Mouse (Mus musculus) spleen, adult 2 months (tissue): ENCODE results near the gene Pcbp3.

Source experiments
- CTCF ChIP-seq: fragments of 200-500 bp; IDR thresholded peaks from 2 replicates; pipeline ENCODE4 v1.5.1; 2011; ENCODE audit warnings: mild to moderate bottlenecking, inconsistent platforms; ENCODE audit not compliant: insufficient read depth, insufficient read length, insufficient replicate concordance; ENCODE audit errors: extremely low read depth
- POLR2A ChIP-seq: fragments of 200-500 bp; IDR thresholded peaks from 2 replicates; pipeline ENCODE4 v1.6.1; 2011; ENCODE audit warnings: low read depth, low read length, inconsistent platforms

DNA sequence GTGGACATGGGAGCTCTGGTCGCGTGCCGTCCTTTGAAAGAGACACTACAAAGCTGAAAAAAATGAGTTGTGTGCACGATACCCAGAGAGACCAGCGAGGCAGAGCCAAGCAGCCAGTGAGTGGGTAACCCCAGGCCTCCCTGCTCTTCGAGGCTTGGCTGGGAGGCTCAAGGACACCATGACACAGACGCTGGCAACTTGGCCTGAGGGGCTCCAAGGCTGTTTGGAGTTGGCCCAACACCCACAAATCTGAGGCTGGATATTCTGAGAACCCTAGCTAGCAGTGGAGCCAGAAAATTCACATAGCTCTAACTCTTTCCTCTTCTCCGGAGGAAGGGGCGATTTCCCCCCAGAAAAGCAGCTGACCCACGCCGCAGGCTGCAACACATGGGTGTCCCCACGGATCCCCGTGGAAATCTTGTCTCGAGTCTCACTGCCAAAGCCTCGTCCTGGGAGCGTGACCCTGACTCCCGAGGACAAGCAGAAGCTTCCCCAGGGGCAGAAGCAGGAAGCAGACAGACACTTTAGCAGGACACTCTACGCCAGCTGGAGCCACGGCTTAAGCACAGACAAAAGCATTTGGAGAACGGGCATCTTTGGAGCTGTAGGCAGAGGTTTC, 230.0 kb downstream of the Pcbp3 start:
- no peak for TF ChIP-seq POLR2A
- TF ChIP-seq CTCF, result no peak
